Mouse (Mus musculus): ENCODE results near the gene Arpc1b. TPM values are rescaled to one million over a fixed set of nuclear protein-coding genes. Genes with fewer than 3 reads are reported as not detected.
"Not testable (repeated sequence)": the region's sequence is repeated elsewhere in the genome, so short reads cannot be mapped to it uniquely, and the experiment has no call there.

The Arpc1b gene
- polyA plus RNA-seq, 1 experiment from 2014 or later = 381 TPM

- Histone ChIP-seq H3K27ac (ENCODE audit: low read length) (no peak overlapping the region), H3K27me3 (ENCODE audit: control insufficient read depth, insufficient read depth, low read length) (no peaks in the 10 kb centered on the region), H3K4me2 (ENCODE audit: low read depth, low read length) (no peak overlapping the region), H3K9ac (ENCODE audit: low read length) (no peak overlapping the region), H3K4me1 (ENCODE audit: control insufficient read depth, insufficient read depth, low read length) (peaks cover 30% of the 10 kb centered on the region), H3K9me3 (replicated peaks; ENCODE audit: control insufficient read depth, low read length) (no peaks in the 10 kb centered on the region), H3K36me3 (ENCODE audit: control insufficient read depth, insufficient read depth, low read length) (peaks cover 7% of the 10 kb centered on the region; the same call in 1 of the 2 replicates), H3K4me3 (replicated peaks; ENCODE audit: low read length) (no peak overlapping the region)
- WGBS = 47% methylated on average over 6 of the region's 6 CpGs
- ATAC-seq (ENCODE audit: insufficient read depth, low FRiP score) = no peak
These were observed 4.0 kb downstream of the Arpc1b start for GRCm38 (mm10) chr5:145118005-145118404.

- H3K9ac ChIP-seq (ENCODE audit: low read length) = no peak overlapping the region
- H3K4me3 ChIP-seq (replicated peaks; ENCODE audit: low read length) = no peak overlapping the region
- WGBS = 87% methylated on average over 5 of the region's 5 CpGs
- H3K9me3 ChIP-seq (replicated peaks; ENCODE audit: control insufficient read depth, low read length) = no peaks in the 10 kb centered on the region
- peaks cover 10% of the 10 kb centered on the region; the same call in 1 of the 2 replicates for H3K36me3 ChIP-seq (ENCODE audit: control insufficient read depth, insufficient read depth, low read length)
- no peaks in the 10 kb centered on the region for H3K27me3 ChIP-seq (ENCODE audit: control insufficient read depth, insufficient read depth, low read length)
- no peak for ATAC-seq (ENCODE audit: insufficient read depth, low FRiP score)
- H3K4me2 ChIP-seq (ENCODE audit: low read depth, low read length) = no peak overlapping the region
- no peak overlapping the region for H3K27ac ChIP-seq (ENCODE audit: low read length)
- H3K4me1 ChIP-seq (ENCODE audit: control insufficient read depth, insufficient read depth, low read length) = peaks cover 30% of the 10 kb centered on the region
These were observed 4.4 kb downstream of the Arpc1b start for GRCm38 (mm10) chr5:145118461-145118860.

- Histone ChIP-seq H3K27ac (ENCODE audit: low read length) (no peak overlapping the region), H3K4me3 (replicated peaks; ENCODE audit: low read length) (no peak overlapping the region), H3K27me3 (ENCODE audit: control insufficient read depth, insufficient read depth, low read length) (no peaks in the 10 kb centered on the region), H3K4me1 (ENCODE audit: control insufficient read depth, insufficient read depth, low read length) (peaks cover 28% of the 10 kb centered on the region), H3K9ac (ENCODE audit: low read length) (no peak overlapping the region), H3K4me2 (ENCODE audit: low read depth, low read length) (no peak overlapping the region), H3K9me3 (replicated peaks; ENCODE audit: control insufficient read depth, low read length) (no peaks in the 10 kb centered on the region), H3K36me3 (ENCODE audit: control insufficient read depth, insufficient read depth, low read length) (peaks cover 10% of the 10 kb centered on the region; the same call in 1 of the 2 replicates)
- ATAC-seq (ENCODE audit: insufficient read depth, low FRiP score) = no peak
- WGBS = 93% methylated on average over 2 of the region's 2 CpGs
These were observed 5.4 kb downstream of the Arpc1b start for GRCm38 (mm10) chr5:145119385-145119784.

- ATAC-seq (ENCODE audit: insufficient read depth, low FRiP score) = no peak
- no peaks in the 10 kb centered on the region for H3K9me3 ChIP-seq (replicated peaks; ENCODE audit: control insufficient read depth, low read length)
- H3K4me2 ChIP-seq (ENCODE audit: low read depth, low read length) = no peak overlapping the region
- WGBS = 66% methylated on average over 7 of the region's 7 CpGs
- H3K4me1 ChIP-seq (ENCODE audit: control insufficient read depth, insufficient read depth, low read length) = peaks cover 20% of the 10 kb centered on the region
- no peak overlapping the region for H3K27ac ChIP-seq (ENCODE audit: low read length)
- no peak overlapping the region for H3K9ac ChIP-seq (ENCODE audit: low read length)
- peaks cover 13% of the 10 kb centered on the region; the same call in 1 of the 2 replicates for H3K36me3 ChIP-seq (ENCODE audit: control insufficient read depth, insufficient read depth, low read length)
- H3K4me3 ChIP-seq (replicated peaks; ENCODE audit: low read length) = no peak overlapping the region
- no peaks in the 10 kb centered on the region for H3K27me3 ChIP-seq (ENCODE audit: control insufficient read depth, insufficient read depth, low read length)
These were observed 6.9 kb downstream of the Arpc1b start for GRCm38 (mm10) chr5:145120921-145121320.

GRCm38 (mm10) chr5:145123396-145123795, 9.4 kb downstream of the Arpc1b start:
- no peaks in the 10 kb centered on the region for H3K9me3 ChIP-seq (replicated peaks; ENCODE audit: control insufficient read depth, low read length)
- no peaks in the 10 kb centered on the region for H3K27me3 ChIP-seq (ENCODE audit: control insufficient read depth, insufficient read depth, low read length)
- H3K4me3 ChIP-seq (replicated peaks; ENCODE audit: low read length) = no peak overlapping the region
- WGBS = 94% methylated on average over 19 of the region's 19 CpGs
- H3K4me1 ChIP-seq (ENCODE audit: control insufficient read depth, insufficient read depth, low read length) = no peaks in the 10 kb centered on the region
- ATAC-seq (ENCODE audit: insufficient read depth, low FRiP score) = no peak
- no peak overlapping the region for H3K9ac ChIP-seq (ENCODE audit: low read length)
- peaks cover 22% of the 10 kb centered on the region; the same call in 1 of the 2 replicates for H3K36me3 ChIP-seq (ENCODE audit: control insufficient read depth, insufficient read depth, low read length)
- no peak overlapping the region for H3K4me2 ChIP-seq (ENCODE audit: low read depth, low read length)
- no peak overlapping the region for H3K27ac ChIP-seq (ENCODE audit: low read length)

GRCm38 (mm10) chr5:145126580-145126979, 12.6 kb downstream of the Arpc1b start:
- Histone ChIP-seq H3K9me3 (replicated peaks; ENCODE audit: control insufficient read depth, low read length) (no peaks in the 10 kb centered on the region), H3K9ac (ENCODE audit: low read length) (no peak overlapping the region), H3K27me3 (ENCODE audit: control insufficient read depth, insufficient read depth, low read length) (no peaks in the 10 kb centered on the region), H3K4me3 (replicated peaks; ENCODE audit: low read length) (no peak overlapping the region), H3K4me1 (ENCODE audit: control insufficient read depth, insufficient read depth, low read length) (no peaks in the 10 kb centered on the region), H3K27ac (ENCODE audit: low read length) (no peak overlapping the region), H3K36me3 (ENCODE audit: control insufficient read depth, insufficient read depth, low read length) (peaks cover 44% of the 10 kb centered on the region), H3K4me2 (ENCODE audit: low read depth, low read length) (no peak overlapping the region)
- 92% methylated on average over 9 of the region's 9 CpGs for WGBS
- ATAC-seq (ENCODE audit: insufficient read depth, low FRiP score) = no peak

- no peak overlapping the region for H3K4me3 ChIP-seq (replicated peaks; ENCODE audit: low read length)
- no peaks in the 10 kb centered on the region for H3K9me3 ChIP-seq (replicated peaks; ENCODE audit: control insufficient read depth, low read length)
- no peaks in the 10 kb centered on the region for H3K4me1 ChIP-seq (ENCODE audit: control insufficient read depth, insufficient read depth, low read length)
- WGBS = 88% methylated on average over 4 of the region's 4 CpGs
- H3K36me3 ChIP-seq (ENCODE audit: control insufficient read depth, insufficient read depth, low read length) = peaks cover 55% of the 10 kb centered on the region
- no peak for ATAC-seq (ENCODE audit: insufficient read depth, low FRiP score)
- H3K27me3 ChIP-seq (ENCODE audit: control insufficient read depth, insufficient read depth, low read length) = no peaks in the 10 kb centered on the region
- no peak overlapping the region for H3K27ac ChIP-seq (ENCODE audit: low read length)
- H3K4me2 ChIP-seq (ENCODE audit: low read depth, low read length) = no peak overlapping the region
- no peak overlapping the region for H3K9ac ChIP-seq (ENCODE audit: low read length)
These were observed 15.1 kb downstream of the Arpc1b start for GRCm38 (mm10) chr5:145129124-145129523.

- not testable (repeated sequence) for H3K4me3 ChIP-seq (replicated peaks; ENCODE audit: low read length); H3K4me2 ChIP-seq (ENCODE audit: low read depth, low read length); H3K9ac ChIP-seq (ENCODE audit: low read length); H3K9me3 ChIP-seq (replicated peaks; ENCODE audit: control insufficient read depth, low read length); H3K27me3 ChIP-seq (ENCODE audit: control insufficient read depth, insufficient read depth, low read length); ATAC-seq (ENCODE audit: insufficient read depth, low FRiP score); H3K27ac ChIP-seq (ENCODE audit: low read length); H3K4me1 ChIP-seq (ENCODE audit: control insufficient read depth, insufficient read depth, low read length)
- 81% methylated on average over 6 of the region's 6 CpGs for WGBS
- peaks cover 62% of the 10 kb centered on the region for H3K36me3 ChIP-seq (ENCODE audit: control insufficient read depth, insufficient read depth, low read length)
These were observed 15.8 kb downstream of the Arpc1b start for GRCm38 (mm10) chr5:145129773-145130172.

GRCm38 (mm10) chr5:145130191-145130590, 16.2 kb downstream of the Arpc1b start:
- H3K27me3 ChIP-seq (ENCODE audit: control insufficient read depth, insufficient read depth, low read length) = no peaks in the 10 kb centered on the region
- H3K9ac ChIP-seq (ENCODE audit: low read length) = no peak overlapping the region
- H3K36me3 ChIP-seq (ENCODE audit: control insufficient read depth, insufficient read depth, low read length) = peaks cover 64% of the 10 kb centered on the region
- no peaks in the 10 kb centered on the region for H3K4me1 ChIP-seq (ENCODE audit: control insufficient read depth, insufficient read depth, low read length)
- H3K27ac ChIP-seq (ENCODE audit: low read length) = no peak overlapping the region
- ATAC-seq (ENCODE audit: insufficient read depth, low FRiP score) = no peak
- no peaks in the 10 kb centered on the region for H3K9me3 ChIP-seq (replicated peaks; ENCODE audit: control insufficient read depth, low read length)
- no peak overlapping the region for H3K4me2 ChIP-seq (ENCODE audit: low read depth, low read length)
- H3K4me3 ChIP-seq (replicated peaks; ENCODE audit: low read length) = no peak overlapping the region
- 85% methylated on average over 11 of the region's 11 CpGs for WGBS

- Histone ChIP-seq H3K9ac (ENCODE audit: low read length) (no peak overlapping the region), H3K4me3 (replicated peaks; ENCODE audit: low read length) (no peak overlapping the region), H3K4me2 (ENCODE audit: low read depth, low read length) (no peak overlapping the region), H3K27me3 (ENCODE audit: control insufficient read depth, insufficient read depth, low read length) (no peaks in the 10 kb centered on the region), H3K9me3 (replicated peaks; ENCODE audit: control insufficient read depth, low read length) (no peaks in the 10 kb centered on the region), H3K4me1 (ENCODE audit: control insufficient read depth, insufficient read depth, low read length) (no peaks in the 10 kb centered on the region), H3K27ac (ENCODE audit: low read length) (no peak overlapping the region), H3K36me3 (ENCODE audit: control insufficient read depth, insufficient read depth, low read length) (peaks cover 61% of the 10 kb centered on the region)
- ATAC-seq (ENCODE audit: insufficient read depth, low FRiP score) = no peak
- 76% methylated on average over 3 of the region's 3 CpGs for WGBS
These were observed 17.0 kb downstream of the Arpc1b start for GRCm38 (mm10) chr5:145130995-145131394.
